Mouse (Mus musculus): Measurements from ENCODE around the gene Ugt1a10. TPM values are rescaled to one million over a fixed set of nuclear protein-coding genes. Genes with fewer than 3 reads are reported as not detected.
"Not testable (repeated sequence)": the region's sequence is repeated elsewhere in the genome, so short reads cannot be mapped to it uniquely, and the experiment has no call there.

Gene Ugt1a10
- not detected in 2 replicates for polyA plus RNA-seq (2016; fragmentation: Nextera tagmentation; extraction: Ambion mirVana)

DNA sequence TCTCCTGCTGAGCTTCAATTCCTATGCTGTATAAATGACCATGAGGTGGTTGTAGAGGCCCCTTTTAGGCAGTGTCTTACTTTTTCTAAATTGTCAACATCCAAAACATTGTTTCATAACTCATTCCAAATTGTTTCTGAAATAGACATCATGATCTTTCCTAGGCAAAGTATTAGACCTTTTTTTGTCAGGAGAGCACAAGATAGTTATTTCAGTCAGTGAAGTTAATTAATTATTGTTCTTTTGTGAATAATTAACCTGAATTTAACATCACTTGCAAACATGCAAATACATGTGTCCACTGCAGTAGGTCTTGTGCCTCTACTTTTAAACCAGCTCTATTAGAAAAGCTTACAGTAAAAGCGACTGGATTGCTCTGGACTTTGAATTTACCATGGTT lies at the start of gene Ugt1a10:
Ugt1a10 (plus strand) TSS at position 301 of the 400 bp plus-strand sequence.
- WGBS = 75% methylated on average over 1 of the region's 1 CpGs

DNA sequence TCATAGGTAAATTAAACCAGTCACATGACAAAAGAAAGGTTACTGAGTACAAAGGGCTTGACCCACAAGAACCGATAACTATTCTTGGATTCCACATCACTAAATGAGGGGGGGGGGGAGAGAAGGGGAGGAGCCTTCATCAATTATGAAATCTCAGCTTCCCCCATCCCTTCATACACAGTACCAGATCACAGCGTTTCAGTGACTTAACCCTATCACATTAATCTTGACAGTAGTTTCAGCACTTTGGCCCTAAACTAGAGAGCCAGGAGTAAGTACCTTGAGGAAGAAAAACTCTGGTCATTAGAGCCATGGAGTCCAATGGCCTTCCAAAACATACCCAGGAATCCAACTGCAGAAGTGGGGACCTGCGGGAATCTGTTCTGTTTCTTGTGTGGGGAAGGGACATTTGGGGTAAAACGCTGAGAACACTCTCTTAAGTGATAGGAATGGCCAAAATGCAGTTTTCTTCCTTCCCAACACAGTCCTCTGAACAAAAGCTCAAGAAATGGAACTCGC lies 47.4 kb upstream of the Ugt1a10 start:
- WGBS = 9% methylated on average over 5 of the region's 5 CpGs
- H3K9me3 ChIP-seq = no peaks in the 10 kb centered on the region
- no peaks in the 10 kb centered on the region for H3K27me3 ChIP-seq (replicated peaks; ENCODE audit: low read depth, poor library complexity, severe bottlenecking)
- no peak for DNase-seq (ENCODE audit: low spot score)
- peaks cover 11% of the 10 kb centered on the region; the same call in 1 of the 2 replicates for H3K4me1 ChIP-seq
- H3K27ac ChIP-seq (replicated peaks) = peak overlapping the region; percentile 99
- H3K36me3 ChIP-seq (replicated peaks) = peaks cover 28% of the 10 kb centered on the region
- peak overlapping the region; percentile 87 for H3K4me3 ChIP-seq

More for the DNA sequence above, at the start of gene Ugt1a10:
- H3K4me3 ChIP-seq = no peak within 1 kb of the TSS
- H3K27ac ChIP-seq (replicated peaks) = no peak within 1 kb of the TSS
- H3K4me1 ChIP-seq = no peaks in the 10 kb centered on the region
- H3K36me3 ChIP-seq (replicated peaks) = no peaks in the 10 kb centered on the region
- H3K27me3 ChIP-seq (replicated peaks; ENCODE audit: low read depth, poor library complexity, severe bottlenecking) = no peaks in the 10 kb centered on the region
- DNase-seq (ENCODE audit: low spot score) = no peak
- H3K9me3 ChIP-seq = no peaks in the 10 kb centered on the region

DNA sequence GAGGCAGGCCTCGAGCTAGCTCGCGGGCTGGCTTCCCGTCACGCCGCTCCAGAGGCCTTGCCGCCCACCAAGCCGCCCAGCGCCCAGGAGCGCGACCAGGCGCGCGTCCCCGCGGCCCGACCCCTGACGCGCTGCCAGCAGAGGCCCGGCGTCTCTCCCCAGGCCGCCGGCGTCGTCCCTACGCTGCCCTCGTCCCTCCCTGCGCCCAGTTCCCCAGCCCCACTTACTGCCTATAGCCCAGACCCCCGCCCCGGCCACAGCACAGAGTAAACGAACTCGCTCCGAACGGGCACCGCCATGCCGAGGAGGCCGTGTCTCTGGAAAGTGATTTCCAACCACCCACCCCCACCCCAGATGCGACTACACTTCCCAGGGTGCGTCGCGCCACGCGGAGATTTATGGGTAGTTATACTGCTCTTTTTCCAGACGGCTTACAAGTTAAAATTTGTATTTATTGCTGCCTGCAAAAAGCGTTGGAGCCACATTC lies 46.9 kb upstream of the Ugt1a10 start, which contains the start of gene Usp40:
Usp40 (minus strand) TSS at position 341 of the 487 bp plus-strand sequence.
- Histone ChIP-seq H3K27me3 (replicated peaks; ENCODE audit: low read depth, poor library complexity, severe bottlenecking) (no peaks in the 10 kb centered on the region), H3K27ac (replicated peaks) (peak within 1 kb of the TSS; percentile 99), H3K4me1 (peaks cover 11% of the 10 kb centered on the region; the same call in 1 of the 2 replicates), H3K4me3 (peak within 1 kb of the TSS; percentile 87), H3K36me3 (replicated peaks) (peaks cover 23% of the 10 kb centered on the region), H3K9me3 (no peaks in the 10 kb centered on the region)
- DNase-seq (ENCODE audit: low spot score) = peak; percentile 87
- WGBS = under 1% methylated on average over 45 of the region's 45 CpGs

DNA sequence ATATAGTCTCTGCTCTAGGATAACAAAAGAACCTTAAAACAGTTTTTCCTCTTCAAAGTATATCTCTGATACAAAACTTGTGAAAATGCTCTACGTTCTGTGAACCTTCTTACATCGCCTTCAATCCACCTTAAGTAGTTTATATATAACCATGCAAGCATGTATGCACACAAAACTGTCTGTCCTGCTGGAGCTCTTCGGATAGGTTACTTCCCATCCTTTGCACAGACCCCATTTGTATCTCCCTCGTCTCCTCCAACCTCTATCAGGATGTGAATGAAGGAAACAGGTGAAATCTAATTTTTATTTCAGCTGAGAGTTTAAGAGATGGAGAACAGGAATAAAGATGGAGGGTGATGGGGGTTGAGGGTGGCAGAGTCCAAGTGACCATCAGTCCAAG lies 46.5 kb upstream of the Ugt1a10 start:
- peak overlapping the region; percentile 99 for H3K27ac ChIP-seq (replicated peaks)
- no peaks in the 10 kb centered on the region for H3K27me3 ChIP-seq (replicated peaks; ENCODE audit: low read depth, poor library complexity, severe bottlenecking)
- H3K36me3 ChIP-seq (replicated peaks) = peaks cover 18% of the 10 kb centered on the region
- 47% methylated on average over 4 of the region's 4 CpGs for WGBS
- no peaks in the 10 kb centered on the region for H3K9me3 ChIP-seq
- DNase-seq (ENCODE audit: low spot score) = no peak
- peak overlapping the region; percentile 87 for H3K4me3 ChIP-seq
- peaks cover 11% of the 10 kb centered on the region; the same call in 1 of the 2 replicates for H3K4me1 ChIP-seq

DNA sequence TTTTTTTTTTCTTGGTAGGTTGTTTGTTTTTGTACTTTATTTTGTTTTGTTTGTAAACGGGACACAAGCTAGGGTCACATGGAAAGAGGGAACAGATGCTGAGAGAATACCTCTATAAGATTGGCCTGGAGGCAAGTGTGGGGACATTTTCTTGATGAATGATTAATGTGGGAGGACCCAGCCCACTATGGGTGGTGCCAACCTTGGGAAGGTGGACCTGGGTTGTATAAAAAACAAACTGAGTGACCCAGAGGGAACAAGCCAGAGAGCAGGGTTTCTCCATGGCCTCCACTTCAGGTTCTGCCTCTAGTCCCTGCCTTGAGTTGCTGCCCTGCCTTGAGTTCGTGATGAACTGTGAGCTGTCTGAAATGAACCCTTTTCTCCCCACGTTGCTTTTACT lies 45.7 kb upstream of the Ugt1a10 start:
- Histone ChIP-seq H3K4me1 (peaks cover 11% of the 10 kb centered on the region; the same call in 1 of the 2 replicates), H3K27me3 (replicated peaks; ENCODE audit: low read depth, poor library complexity, severe bottlenecking) (no peaks in the 10 kb centered on the region), H3K36me3 (replicated peaks) (peaks cover 11% of the 10 kb centered on the region), H3K27ac (replicated peaks) (no peak overlapping the region), H3K9me3 (peaks cover 5% of the 10 kb centered on the region; the same call in 1 of the 2 replicates), H3K4me3 (no peak overlapping the region)
- no peak for DNase-seq (ENCODE audit: low spot score)
- 71% methylated on average over 3 of the region's 3 CpGs for WGBS

DNA sequence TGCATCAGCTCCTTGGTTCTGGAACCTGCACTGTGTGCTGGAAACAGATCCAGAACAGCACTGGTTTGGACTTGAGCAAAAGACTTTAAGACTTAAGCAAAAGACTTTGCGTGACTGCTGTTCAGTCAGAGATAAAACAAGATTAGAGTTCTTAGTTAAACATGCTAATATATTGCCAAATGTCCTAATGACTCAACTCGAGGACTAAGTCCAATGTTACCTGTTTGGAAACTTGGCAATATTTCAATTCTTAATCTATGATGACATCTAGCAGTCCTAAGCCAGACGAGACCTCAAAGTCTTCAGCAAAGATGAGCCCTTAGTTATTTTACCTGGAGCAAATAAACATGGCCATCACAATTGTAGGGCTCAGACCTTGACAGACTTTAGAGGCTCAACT lies 41.5 kb upstream of the Ugt1a10 start:
- no peak overlapping the region for H3K27ac ChIP-seq (replicated peaks)
- no peaks in the 10 kb centered on the region for H3K36me3 ChIP-seq (replicated peaks)
- H3K4me3 ChIP-seq = no peak overlapping the region
- H3K27me3 ChIP-seq (replicated peaks; ENCODE audit: low read depth, poor library complexity, severe bottlenecking) = no peaks in the 10 kb centered on the region
- 0 out of 2 replicates have a peak, but pooled peaks cover 3% of the 10 kb centered on the region for H3K4me1 ChIP-seq
- peaks cover 14% of the 10 kb centered on the region for H3K9me3 ChIP-seq
- 81% methylated on average over 3 of the region's 3 CpGs for WGBS
- DNase-seq (ENCODE audit: low spot score) = no peak

DNA sequence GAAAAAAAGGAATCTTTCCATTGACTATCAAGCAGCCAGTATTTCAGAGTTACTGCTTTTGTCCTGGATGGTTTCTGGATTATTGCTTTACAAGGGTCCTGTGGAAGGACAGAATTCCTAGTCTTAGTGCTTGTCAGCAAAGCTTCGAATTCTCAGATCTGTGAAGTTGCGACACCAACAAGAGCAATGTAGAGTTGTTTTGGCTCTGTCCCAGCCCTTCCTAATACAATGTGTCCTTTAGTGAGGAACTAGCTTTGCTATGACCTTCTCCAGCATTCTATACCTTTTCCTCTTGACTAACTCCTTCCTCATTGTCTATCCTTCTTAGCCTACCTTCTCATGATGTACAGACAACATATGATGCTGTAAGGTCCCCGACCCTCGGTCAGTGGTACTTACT lies 41.0 kb upstream of the Ugt1a10 start:
- H3K4me3 ChIP-seq = no peak overlapping the region
- 92% methylated on average over 4 of the region's 4 CpGs for WGBS
- DNase-seq (ENCODE audit: low spot score) = no peak
- H3K27me3 ChIP-seq (replicated peaks; ENCODE audit: low read depth, poor library complexity, severe bottlenecking) = no peaks in the 10 kb centered on the region
- no peaks in the 10 kb centered on the region for H3K36me3 ChIP-seq (replicated peaks)
- H3K27ac ChIP-seq (replicated peaks) = no peak overlapping the region
- no peaks in the 10 kb centered on the region for H3K4me1 ChIP-seq
- H3K9me3 ChIP-seq = peaks cover 14% of the 10 kb centered on the region

DNA sequence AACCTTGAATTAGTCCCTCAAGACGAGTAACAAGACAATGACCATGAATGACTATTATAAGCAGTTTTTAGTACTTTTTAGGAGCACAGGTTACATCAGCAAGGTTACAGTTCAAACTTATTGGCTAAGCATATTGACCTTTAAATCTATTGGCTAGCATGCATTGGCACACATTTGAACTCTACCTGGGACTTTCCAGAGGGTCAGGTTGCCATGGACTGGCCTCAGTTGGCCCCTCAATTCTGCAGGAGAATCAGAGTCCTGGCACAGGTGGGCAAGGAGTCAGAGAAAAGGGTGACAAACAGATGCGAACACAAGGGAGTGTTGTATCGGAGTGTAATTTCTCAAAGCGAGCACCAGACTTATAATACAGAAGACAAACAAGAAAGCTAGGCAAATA lies 40.5 kb upstream of the Ugt1a10 start:
- H3K9me3 ChIP-seq = peaks cover 14% of the 10 kb centered on the region
- H3K27ac ChIP-seq (replicated peaks) = no peak overlapping the region
- 92% methylated on average over 4 of the region's 4 CpGs for WGBS

DNA sequence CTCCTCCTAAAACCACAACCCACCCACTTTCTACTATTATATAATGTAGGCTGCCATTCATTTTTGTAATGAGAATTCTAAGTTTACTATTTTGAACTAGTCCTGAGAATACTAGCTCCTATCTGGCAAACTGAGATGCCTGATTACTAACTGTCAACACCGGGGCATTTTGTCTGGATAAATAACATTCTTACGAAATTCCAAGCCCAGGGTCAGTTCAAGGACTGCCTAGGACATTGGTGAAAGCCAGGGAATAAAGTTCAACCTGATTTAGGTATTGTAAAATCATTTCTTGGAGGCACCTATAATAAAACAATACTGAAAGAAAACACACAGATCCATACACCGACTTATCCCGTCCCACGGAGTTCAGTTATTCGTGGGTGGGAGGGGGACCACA lies 39.8 kb upstream of the Ugt1a10 start:
- no peaks in the 10 kb centered on the region for H3K4me1 ChIP-seq
- H3K27ac ChIP-seq (replicated peaks) = no peak overlapping the region
- no peak overlapping the region for H3K4me3 ChIP-seq
- no peaks in the 10 kb centered on the region for H3K27me3 ChIP-seq (replicated peaks; ENCODE audit: low read depth, poor library complexity, severe bottlenecking)
- no peak for DNase-seq (ENCODE audit: low spot score)
- H3K9me3 ChIP-seq = peaks cover 14% of the 10 kb centered on the region
- WGBS = 89% methylated on average over 6 of the region's 6 CpGs
- no peaks in the 10 kb centered on the region for H3K36me3 ChIP-seq (replicated peaks)

More for the DNA sequence above, 40.5 kb upstream of the Ugt1a10 start:
- no peaks in the 10 kb centered on the region for H3K27me3 ChIP-seq (replicated peaks; ENCODE audit: low read depth, poor library complexity, severe bottlenecking)
- no peak overlapping the region for H3K4me3 ChIP-seq
- H3K36me3 ChIP-seq (replicated peaks) = no peaks in the 10 kb centered on the region
- no peak for DNase-seq (ENCODE audit: low spot score)
- H3K4me1 ChIP-seq = no peaks in the 10 kb centered on the region

DNA sequence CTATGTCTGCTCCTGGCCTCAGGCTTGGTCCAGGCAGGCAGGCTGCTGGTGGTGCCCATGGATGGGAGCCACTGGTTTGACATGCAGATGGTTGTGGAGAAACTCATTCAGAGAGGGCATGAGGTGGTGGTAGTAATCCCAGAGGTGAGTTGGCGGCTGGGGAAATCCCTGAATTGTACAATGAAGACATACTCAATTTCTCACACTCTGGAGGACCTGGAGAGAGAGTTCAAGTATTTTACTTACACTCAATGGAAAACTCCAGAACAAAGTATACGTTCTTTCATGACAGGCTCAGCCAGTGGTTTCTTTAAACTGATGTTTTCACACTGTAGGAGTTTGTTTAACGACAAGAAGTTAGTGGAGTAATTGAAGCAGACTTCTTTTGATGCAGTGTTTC lies 29.9 kb upstream of the Ugt1a10 start:
- H3K27ac ChIP-seq (replicated peaks); H3K36me3 ChIP-seq (replicated peaks); H3K9me3 ChIP-seq; H3K4me3 ChIP-seq; H3K4me1 ChIP-seq; H3K27me3 ChIP-seq (replicated peaks; ENCODE audit: low read depth, poor library complexity, severe bottlenecking); DNase-seq (ENCODE audit: low spot score): not testable (repeated sequence)
- WGBS = 85% methylated on average over 3 of the region's 3 CpGs

DNA sequence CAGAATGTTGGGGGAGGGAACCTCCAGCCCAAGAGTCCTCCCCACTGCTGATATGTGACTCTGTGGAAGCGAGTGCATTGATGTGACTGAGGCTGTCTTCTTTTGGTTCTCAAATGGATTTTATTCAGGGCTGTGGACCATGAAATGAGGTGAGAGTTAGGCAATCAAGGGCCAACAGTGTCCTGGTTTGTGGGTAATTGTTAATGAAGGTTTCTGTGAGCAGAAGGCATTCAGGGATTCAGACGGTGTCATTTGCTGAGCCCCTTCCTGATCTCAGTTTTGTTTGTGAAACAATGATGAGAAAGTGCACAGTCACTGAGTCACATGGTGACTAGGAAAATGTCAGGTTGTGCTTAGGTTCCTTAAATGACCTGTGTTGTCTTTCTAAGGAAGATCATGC lies 12.1 kb upstream of the Ugt1a10 start:
- not testable (repeated sequence) for H3K27me3 ChIP-seq (replicated peaks; ENCODE audit: low read depth, poor library complexity, severe bottlenecking); H3K9me3 ChIP-seq; H3K4me3 ChIP-seq; H3K27ac ChIP-seq (replicated peaks); H3K36me3 ChIP-seq (replicated peaks); DNase-seq (ENCODE audit: low spot score); H3K4me1 ChIP-seq
- 65% methylated on average over 2 of the region's 2 CpGs for WGBS

DNA sequence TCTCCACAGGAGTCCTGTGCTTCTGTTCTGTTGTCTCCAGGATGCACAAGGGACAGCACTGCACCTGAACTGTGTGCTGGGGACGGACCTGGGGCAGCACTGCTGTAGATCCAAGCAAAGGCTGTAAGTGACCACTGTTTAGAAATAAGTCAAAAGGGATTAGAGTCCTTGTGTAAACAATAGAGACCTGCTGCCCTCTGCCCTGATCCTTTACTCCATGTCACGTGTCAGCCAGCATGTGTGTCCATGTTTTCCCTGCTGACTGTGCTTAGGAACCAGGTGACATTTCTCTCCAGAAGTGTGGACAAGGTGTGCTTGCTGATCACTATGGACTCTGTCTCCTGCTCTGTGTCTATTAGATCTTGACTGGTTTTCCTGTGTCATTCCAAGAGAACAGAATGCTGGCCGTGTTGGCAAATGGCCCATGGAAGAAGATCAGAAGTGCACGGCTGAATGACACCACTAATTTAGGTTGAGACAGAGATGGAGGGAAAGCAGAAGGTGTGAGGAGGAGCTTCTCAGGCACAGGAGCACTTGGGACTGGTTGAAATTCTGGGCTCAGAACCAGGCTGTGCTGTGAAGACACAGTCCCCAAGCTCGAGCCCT lies 10.3 kb upstream of the Ugt1a10 start:
- not testable (repeated sequence) for H3K9me3 ChIP-seq; H3K4me1 ChIP-seq; DNase-seq (ENCODE audit: low spot score); H3K4me3 ChIP-seq; H3K27me3 ChIP-seq (replicated peaks; ENCODE audit: low read depth, poor library complexity, severe bottlenecking); H3K36me3 ChIP-seq (replicated peaks); H3K27ac ChIP-seq (replicated peaks)
- 71% methylated on average over 4 of the region's 5 CpGs for WGBS

DNA sequence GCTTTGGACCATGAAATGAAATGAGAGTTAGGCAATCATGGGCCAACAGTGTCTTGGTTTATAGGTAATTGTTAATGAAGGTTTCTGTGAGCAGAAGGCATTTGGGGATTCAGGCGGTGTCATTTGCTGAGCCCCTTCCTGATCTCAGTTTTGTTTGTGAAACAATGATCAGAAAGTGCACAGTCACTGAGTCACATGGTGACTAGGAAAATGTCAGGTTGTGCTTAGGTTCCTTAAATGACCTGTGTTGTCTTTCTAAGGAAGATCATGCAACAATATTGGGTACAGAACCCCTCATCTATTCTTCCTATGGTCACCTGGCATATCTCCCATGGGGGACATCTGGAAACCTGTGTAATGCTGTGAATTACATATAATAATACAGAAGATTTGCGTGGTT lies 7.8 kb upstream of the Ugt1a10 start:
- not testable (repeated sequence) for H3K27me3 ChIP-seq (replicated peaks; ENCODE audit: low read depth, poor library complexity, severe bottlenecking); H3K36me3 ChIP-seq (replicated peaks)
- 74% methylated on average over 2 of the region's 2 CpGs for WGBS

More for the DNA sequence above, 7.8 kb upstream of the Ugt1a10 start:
- H3K4me3 ChIP-seq; H3K9me3 ChIP-seq; H3K27ac ChIP-seq (replicated peaks); H3K4me1 ChIP-seq; DNase-seq (ENCODE audit: low spot score): not testable (repeated sequence)

All from embryonic facial prominence, embryonic 10.5 days (tissue).